Mouse (Mus musculus) T-helper 17 cell (primary cell): ENCODE measurements around the gene Apba2.

Experiments
- in situ Hi-C, 2 experiments: fragments of 300-600 bp; cut with MboI, MseI; formaldehyde crosslinking; loops; 1 replicate in 1 of 2; 2 replicates in 1 of 2; pipeline ENCODE4 v1.15.1; 2025; ENCODE audit warnings: high pct_unique_total_duplicates in 2 of 2

Apba2 gene

DNA sequence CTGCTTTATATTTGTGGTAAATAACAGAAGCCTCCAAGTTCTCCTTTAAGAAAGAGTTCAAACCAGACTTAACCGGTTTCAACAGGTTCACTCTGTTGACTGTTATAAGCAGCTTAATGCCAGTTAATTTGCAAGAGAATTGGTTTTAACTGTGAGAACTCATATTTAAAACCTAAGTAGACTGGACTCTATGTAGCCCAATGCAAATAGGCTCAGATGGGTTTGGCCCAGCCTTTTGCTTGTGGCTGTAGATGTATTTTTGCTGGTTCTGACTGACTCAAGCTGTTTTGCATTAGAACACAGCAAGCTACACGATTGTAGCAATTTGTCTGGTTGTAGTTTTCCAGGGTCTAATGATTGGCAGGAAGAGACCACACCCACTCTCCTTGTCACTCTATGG, 214.8 kb downstream of the Apba2 start:
- in situ Hi-C loops, result loop anchor here in 1 of 2 experiments (10.0 kb wide), 1 partner anchor 271 kb away; no protein-coding TSS in a partner anchor

- in situ Hi-C loops, result no loop called here
Measured at GRCm38 (mm10) chr7:64723313-64723712, 221.8 kb downstream of the Apba2 start.

DNA sequence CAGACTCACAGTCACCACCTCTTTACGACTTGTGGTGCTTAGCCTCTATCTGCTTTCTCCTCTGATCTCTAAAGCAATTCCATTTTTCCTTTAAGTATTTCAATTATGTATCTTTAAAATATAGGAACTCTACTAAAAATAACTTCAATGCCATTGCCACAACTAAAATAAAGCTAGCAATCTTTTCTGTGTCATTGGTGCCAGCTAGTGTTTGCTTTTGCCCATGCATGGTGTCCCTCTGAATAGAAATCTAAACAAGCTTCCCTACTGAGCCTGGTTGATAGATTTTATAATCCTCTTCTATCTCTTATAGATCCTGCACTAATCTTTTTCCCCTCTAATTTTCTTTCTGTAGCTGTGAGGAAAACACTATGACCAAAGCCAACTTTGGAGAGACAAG, 222.9 kb downstream of the Apba2 start:
- in situ Hi-C loops, result no loop called here

- in situ Hi-C loops, result loop anchor here (25.0 kb wide), 3 partner anchors 489 to 864 kb away; no protein-coding TSS in a partner anchor
Measured at GRCm38 (mm10) chr7:64725967-64726695, 224.6 kb downstream of the Apba2 start.

GRCm38 (mm10) chr7:64728181-64728591, 226.7 kb downstream of the Apba2 start:
- in situ Hi-C loops, result loop anchor here (25.0 kb wide), 3 partner anchors 491 to 866 kb away; no protein-coding TSS in a partner anchor

GRCm38 (mm10) chr7:64728816-64729215, 227.3 kb downstream of the Apba2 start:
- in situ Hi-C loops, result loop anchor here (25.0 kb wide), 3 partner anchors 492 to 867 kb away; no protein-coding TSS in a partner anchor

- in situ Hi-C loops, result loop anchor here (10.0 to 25.0 kb wide), 4 partner anchors 492 to 995 kb away; no protein-coding TSS in a partner anchor
Measured at GRCm38 (mm10) chr7:64729785-64730184, 228.3 kb downstream of the Apba2 start.

DNA sequence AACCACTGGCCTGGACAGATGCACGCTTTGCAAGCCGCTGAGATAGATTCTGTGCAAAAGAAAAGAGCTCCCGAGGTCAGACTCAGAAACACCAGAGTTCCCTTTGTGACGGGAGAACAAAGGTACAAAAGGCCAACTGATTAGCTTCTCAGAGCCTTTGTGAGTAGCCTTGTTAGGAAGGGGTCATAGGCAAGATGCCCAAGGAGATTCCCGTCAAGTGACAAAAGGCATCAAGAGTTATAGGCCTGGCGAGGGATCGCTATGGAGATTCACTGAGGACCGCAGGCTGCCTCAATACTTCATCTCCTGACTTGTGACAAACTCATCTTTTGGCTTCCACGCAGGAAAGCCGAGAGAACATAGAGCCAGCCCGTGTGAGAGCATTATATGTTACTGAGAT, 237.6 kb downstream of the Apba2 start:
- in situ Hi-C loops, result loop anchor here (10.0 to 25.0 kb wide), 4 partner anchors 502 to 1004 kb away; no protein-coding TSS in a partner anchor

GRCm38 (mm10) chr7:64741333-64742307, 240.1 kb downstream of the Apba2 start:
- in situ Hi-C loops, result loop anchor here (25.0 kb wide), 3 partner anchors 504 to 879 kb away; no protein-coding TSS in a partner anchor

DNA sequence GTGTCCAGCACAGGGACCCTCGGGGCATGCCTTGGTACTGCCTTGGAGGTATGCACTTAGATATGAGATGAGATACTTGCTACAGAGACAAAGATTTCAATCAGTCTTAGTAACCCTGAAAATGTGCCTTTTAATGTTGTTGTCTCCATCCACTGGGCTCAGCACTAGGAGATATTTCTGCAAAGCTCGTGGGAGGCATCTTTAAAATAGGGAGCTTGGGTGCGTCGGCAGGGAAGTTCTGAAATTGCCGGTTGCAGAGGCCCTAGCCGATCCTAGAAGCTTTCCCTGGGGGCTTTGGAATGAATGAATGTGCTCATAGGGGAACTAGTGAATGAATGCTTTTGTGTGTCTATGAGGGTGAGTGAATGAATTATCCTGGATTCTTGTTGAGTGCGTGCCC, 242.1 kb downstream of the Apba2 start:
- in situ Hi-C loops, result loop anchor here (25.0 kb wide), 3 partner anchors 506 to 881 kb away; no protein-coding TSS in a partner anchor

GRCm38 (mm10) chr7:64751465-64751864, 250.0 kb downstream of the Apba2 start:
- in situ Hi-C loops, result loop anchor here in 1 of 2 experiments (10.0 kb wide), 1 partner anchor 1207 kb away; no protein-coding TSS in a partner anchor

- in situ Hi-C loops, result loop anchor here in 1 of 2 experiments (10.0 kb wide), 1 partner anchor 1207 kb away; no protein-coding TSS in a partner anchor
Measured at GRCm38 (mm10) chr7:64752133-64752532, 250.6 kb downstream of the Apba2 start.

DNA sequence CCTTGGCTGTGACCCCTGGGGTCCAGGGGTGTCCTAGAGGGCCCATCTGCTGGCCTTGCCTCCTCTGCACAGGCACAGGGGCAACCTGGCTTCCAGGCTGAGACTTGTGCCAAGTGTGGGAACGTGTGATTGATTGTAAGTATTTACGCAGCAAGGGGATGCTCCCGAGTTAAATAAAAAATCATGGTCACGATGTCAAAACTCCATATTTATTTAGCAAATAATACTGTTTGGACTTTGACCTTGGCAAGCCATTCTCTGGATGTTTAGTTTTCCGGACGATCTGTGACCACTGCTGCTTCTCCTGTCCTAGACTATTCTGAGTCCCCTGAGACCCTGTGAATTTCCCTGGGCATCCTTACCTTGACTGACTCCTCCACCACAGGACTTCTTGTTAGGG, 252.2 kb downstream of the Apba2 start:
- in situ Hi-C loops, result loop anchor here in 1 of 2 experiments (10.0 kb wide), 1 partner anchor 1209 kb away; no protein-coding TSS in a partner anchor

- in situ Hi-C loops, result loop anchor here in 1 of 2 experiments (10.0 kb wide), 1 partner anchor 1209 kb away; no protein-coding TSS in a partner anchor
Measured at GRCm38 (mm10) chr7:64754161-64754560, 252.7 kb downstream of the Apba2 start.

GRCm38 (mm10) chr7:64755141-64755540, 253.6 kb downstream of the Apba2 start:
- in situ Hi-C loops, result loop anchor here in 1 of 2 experiments (10.0 kb wide), 1 partner anchor 1210 kb away; no protein-coding TSS in a partner anchor

DNA sequence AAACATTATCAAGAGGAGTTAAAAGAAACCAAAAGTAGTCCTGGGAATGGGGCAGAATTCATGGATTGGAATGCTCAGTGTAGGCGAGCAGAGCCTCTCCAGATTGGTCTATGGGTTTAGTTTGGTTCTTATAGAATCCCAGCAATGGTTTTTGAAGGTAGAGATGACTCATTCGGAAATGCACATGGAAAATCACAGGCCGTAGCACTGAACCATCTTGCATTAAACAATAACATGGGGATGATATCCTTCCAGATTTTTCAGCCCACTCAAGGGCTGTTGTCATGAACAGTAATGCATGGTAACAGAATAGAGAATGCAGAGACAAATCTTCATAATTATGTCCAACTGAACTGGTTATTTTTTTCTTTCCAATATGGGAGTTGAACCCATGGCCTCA, 264.1 kb downstream of the Apba2 start:
- in situ Hi-C loops, result no loop called here

DNA sequence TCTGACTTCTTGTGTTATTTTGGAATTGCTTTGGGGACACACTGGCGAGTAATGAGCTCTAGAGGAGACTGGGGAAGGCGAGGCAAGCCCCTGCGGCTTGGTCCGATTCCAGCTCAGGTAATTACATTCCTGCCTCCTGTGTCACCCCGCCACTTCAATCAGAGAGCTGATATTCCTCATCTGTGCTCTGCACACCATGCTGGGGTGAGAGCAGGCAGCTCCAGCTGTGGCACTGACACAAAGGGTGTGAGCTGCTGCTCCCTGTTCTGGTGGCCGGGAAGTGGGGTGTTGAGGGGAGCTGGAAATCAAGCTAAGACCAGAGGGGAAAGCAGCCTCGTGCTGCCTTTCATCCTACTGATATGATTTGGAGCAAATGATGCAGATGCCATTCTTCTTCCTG, 268.3 kb downstream of the Apba2 start:
- in situ Hi-C loops, result no loop called here

DNA sequence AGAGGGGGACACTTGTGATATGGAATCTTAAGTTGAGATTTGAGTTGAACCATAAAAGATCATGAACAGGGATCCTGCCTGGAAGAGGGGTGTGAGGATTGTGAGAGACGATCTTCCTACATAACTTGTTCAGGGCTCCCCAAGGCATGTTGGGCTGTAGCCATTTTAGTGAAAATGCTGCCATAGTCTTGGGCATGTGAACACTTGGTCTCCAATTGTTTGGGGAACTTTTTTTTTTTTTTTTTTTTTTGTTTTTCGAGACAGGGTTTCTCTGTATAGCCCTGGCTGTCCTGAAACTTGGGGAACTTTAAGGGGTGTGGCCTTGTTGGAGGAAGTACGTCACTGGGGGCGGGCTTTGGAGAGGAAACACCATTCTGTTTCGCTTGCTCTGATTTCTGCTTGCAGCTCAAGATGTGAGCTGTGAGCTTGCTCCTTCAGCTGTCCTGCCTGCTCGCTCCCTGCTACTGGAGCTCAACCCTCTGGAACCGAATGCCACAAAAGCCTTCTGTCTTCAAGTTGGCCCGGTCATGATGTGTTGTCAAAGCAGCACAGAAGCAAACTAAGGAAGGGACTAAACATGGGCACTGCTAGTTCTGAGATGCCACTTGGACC, 269.4 kb downstream of the Apba2 start:
- in situ Hi-C loops, result no loop called here

DNA sequence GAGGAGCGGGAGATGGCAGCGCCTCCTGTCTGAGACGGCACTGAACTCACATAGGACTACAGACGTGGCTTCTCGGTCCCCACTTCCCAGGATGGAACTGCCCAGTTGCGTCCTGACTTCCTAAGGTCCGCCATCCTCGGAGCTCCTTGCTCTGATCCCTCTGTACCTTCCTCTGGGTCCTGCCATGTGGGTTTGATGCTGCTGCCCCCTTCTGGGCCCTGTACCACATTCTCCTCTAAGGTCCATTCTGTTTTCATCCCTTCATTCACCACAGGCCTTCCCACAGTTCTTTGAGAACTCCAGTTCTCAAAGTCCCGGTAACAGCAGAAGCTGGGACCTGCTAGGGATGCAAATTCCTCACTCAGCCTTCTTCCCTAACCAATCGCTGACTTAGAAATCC, 272.0 kb downstream of the Apba2 start:
- in situ Hi-C loops, result no loop called here

DNA sequence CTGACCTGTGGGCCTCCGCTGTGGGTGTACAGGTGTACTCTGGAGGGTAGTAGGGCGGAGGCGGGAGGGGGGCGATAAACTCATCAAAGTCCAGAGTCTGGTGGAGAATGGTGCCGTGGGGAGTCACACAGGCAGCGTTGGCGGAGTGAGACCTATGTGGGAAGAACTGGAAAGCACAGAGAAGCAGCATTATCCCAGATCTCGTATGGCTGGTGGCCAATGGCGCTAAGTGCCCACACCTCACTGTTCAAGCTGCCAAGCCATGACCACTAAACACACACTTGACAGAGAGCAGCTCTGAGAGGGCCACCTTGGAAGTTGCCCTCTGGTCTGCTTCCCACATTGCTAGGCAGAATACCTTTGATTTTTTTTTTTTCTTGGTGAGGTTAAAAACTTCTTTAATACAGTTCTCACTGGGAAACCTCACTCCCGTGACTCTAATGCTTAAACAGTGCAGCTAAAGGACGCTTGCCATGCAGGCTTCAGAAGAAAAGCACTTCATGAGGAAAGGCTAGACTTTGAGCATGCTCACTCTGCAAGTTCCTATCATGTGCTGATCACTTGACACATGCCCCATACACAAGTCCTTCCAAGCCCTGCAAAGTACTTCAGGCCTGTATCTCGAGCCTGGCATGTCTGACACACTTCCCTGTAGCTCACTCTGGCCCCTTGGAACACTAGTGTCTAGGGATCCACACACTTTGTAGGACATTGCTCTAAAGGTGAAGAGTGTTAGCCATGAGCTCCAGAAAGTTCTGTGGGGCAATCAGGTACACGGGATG, 275.4 kb downstream of the Apba2 start:
- in situ Hi-C loops, result no loop called here
